Mouse (Mus musculus) cerebellum, adult 18-20 months (tissue): ENCODE measurements at regions not wholly inside any gene's neighbourhood (a gene's known extent, or its start where the extent isn't known, plus 50 kb on each side); places are given as distances from the start of the nearest gene placed in this dataset.

Source experiments
- DNase-seq, 2 experiments: peaks; one replicate each; pipeline ENCODE4 v3.0.0; 2021

- no peak for DNase-seq
Measured at GRCm38 (mm10) chr9:43627558-43627957, 116.2 kb upstream of the Nectin1 start.

- DNase-seq, result no peak
Measured at GRCm38 (mm10) chr9:43628786-43629185, 115.0 kb upstream of the Nectin1 start.

GRCm38 (mm10) chr9:43636372-43636965 is 107.3 kb upstream of the Nectin1 start:
- no peak for DNase-seq

- no peak for DNase-seq
Measured at GRCm38 (mm10) chr9:43658186-43658585, 85.6 kb upstream of the Nectin1 start.

GRCm38 (mm10) chr9:43659237-43659636 is 84.5 kb upstream of the Nectin1 start:
- no peak for DNase-seq

GRCm38 (mm10) chr9:43660151-43660550 is 83.6 kb upstream of the Nectin1 start:
- DNase-seq, result peak; percentile 44 to 52

- DNase-seq, result no peak
Measured at GRCm38 (mm10) chr9:43660896-43661563, 82.8 kb upstream of the Nectin1 start.

GRCm38 (mm10) chr9:43661646-43662045 is 82.1 kb upstream of the Nectin1 start:
- DNase-seq, result no peak

- no peak for DNase-seq
Measured at GRCm38 (mm10) chr9:43667386-43667785, 76.4 kb upstream of the Nectin1 start.

- no peak for DNase-seq
Measured at GRCm38 (mm10) chr9:43667974-43668373, 75.8 kb upstream of the Nectin1 start.

GRCm38 (mm10) chr9:43668731-43669130 is 75.1 kb upstream of the Nectin1 start:
- no peak for DNase-seq

- no peak for DNase-seq
Measured at GRCm38 (mm10) chr9:43670563-43670962, 73.2 kb upstream of the Nectin1 start.

GRCm38 (mm10) chr9:43673171-43673680 is 70.6 kb upstream of the Nectin1 start:
- DNase-seq, result no peak

- no peak for DNase-seq
Measured at GRCm38 (mm10) chr9:43674321-43674720, 69.5 kb upstream of the Nectin1 start.

- DNase-seq, result no peak
Measured at GRCm38 (mm10) chr9:43676011-43676410, 67.8 kb upstream of the Nectin1 start.

GRCm38 (mm10) chr9:43679331-43679730 is 64.5 kb upstream of the Nectin1 start:
- no peak for DNase-seq

- DNase-seq, result no peak
Measured at GRCm38 (mm10) chr9:43681317-43681716, 62.5 kb upstream of the Nectin1 start.

GRCm38 (mm10) chr9:43682102-43682501 is 61.7 kb upstream of the Nectin1 start:
- no peak for DNase-seq

GRCm38 (mm10) chr9:43684596-43684995 is 59.2 kb upstream of the Nectin1 start:
- no peak for DNase-seq

- no peak for DNase-seq
Measured at GRCm38 (mm10) chr9:43692015-43692414, 51.8 kb upstream of the Nectin1 start.

- DNase-seq, result no peak
Measured at GRCm38 (mm10) chr9:43692538-43692937, 51.2 kb upstream of the Nectin1 start.
